Mouse (Mus musculus) adrenal gland, adult 2 months (tissue): ENCODE measurements at regions not wholly inside any gene's neighbourhood (a gene's known extent, or its start where the extent isn't known, plus 50 kb on each side); places are given as distances from the start of the nearest gene placed in this dataset.
A peak's percentile ranks its signal among the peaks of the same experiment; 100 is the strongest.

Experiments
- DNase-seq: peaks from one replicate; pipeline ENCODE4 v3.0.0; 2021

DNA sequence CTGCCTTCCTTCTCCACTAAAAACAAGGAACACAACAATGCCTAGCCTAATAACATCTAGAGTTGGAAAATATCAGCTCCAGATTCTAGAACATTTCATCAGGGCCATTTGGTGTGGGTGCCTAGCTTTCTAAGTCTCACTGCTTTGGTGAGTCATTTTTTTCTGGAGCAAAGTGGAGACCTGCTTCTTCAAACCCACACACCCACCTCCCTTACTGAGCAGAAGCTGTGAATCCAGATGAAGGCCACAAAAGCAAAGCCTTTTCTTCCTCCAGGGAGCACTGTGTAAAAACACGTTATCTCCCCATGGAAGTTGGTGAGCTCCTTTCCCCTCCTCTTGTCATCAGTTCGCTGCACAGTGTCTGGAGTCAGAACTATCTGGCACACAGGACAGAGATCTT is 294.1 kb downstream of the Mex3b start:
- no peak for DNase-seq

DNA sequence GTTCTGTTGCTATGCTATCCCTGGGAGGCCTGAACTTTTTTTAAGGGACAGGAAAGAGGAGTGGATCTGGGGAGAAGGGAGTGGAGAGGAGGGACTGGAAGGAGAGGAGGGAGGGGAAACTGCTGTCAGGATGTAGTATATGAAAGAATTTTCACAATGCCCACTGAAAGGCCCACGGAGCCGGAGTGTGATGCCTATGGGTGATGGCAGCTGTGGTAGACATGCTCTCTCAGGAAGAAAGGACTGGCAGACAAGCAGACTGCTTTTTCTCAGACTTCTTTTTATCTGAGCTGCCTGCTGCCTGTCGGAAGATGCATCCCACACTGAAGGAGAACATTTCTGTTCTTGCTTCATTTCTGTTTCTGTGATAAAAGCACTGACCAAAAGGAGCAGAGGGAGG is 295.7 kb downstream of the Mex3b start:
- DNase-seq = no peak

DNA sequence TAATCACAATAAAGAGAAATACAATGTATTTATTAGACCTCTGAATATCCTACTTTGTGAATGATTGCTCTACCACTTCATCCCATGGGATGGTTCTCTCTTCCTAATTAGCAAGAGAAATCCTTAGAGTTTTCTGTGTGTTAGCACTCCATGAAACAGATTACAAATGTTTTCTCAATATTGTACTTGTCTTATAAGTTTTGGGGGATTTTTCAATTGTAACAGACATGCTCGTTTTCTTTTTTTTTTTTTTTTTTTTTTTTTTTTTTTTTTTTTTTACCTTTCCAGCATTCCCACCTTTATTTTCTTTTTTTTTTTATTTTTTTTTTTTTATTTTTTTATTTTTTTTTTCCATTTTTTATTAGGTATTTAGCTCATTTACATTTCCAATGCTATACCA is 312.3 kb downstream of the Mex3b start:
- no peak for DNase-seq

DNA sequence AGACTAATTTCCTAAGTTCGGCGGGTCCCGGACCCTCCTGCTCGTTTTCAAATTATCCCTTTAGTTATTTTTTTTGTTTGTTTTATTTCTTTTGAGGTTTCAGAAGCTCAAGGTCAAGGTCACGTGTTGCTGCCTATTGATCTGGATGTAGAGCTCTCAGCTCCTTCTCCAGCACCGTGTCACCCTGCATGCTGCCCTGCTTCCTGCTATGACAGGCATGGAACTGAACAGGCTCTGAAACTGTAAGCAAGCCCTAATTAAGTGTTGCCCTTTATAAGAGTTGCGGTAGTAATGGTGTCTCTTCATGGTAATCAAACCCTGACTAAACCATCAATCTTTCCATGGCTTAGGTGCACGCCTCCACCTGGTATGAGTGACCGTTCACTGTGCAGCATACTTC is 319.2 kb downstream of the Mex3b start:
- DNase-seq = no peak

DNA sequence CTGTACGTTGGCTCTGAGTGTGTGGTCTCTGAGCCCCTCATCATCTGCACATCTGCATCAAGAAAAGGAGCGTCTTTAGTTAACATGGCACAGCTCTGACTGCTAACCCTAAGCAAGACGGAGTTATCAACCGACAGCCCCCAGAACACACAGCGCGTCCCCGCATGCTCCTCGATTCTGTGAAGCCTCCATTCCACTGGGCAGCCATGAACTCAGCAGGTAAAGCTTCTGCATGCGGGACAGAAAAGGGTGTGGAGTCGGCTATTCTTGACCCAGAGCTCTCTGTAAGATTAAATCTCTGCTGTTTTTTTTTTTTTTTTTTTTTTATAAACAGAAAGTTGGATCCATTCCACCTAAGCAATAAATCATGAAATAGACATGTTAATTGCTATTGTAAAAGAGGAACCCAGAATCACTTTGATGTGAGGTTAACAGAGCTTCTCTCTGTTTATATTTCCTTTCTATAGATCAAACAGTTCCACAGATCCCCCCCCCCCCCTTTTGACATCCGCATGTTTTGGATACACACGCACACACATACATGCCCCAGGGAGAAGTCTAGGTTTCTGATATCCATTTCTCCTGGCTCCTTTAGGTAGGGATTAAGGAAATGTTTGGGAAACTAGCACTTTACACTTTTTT is 328.9 kb downstream of the Mex3b start:
- no peak for DNase-seq

DNA sequence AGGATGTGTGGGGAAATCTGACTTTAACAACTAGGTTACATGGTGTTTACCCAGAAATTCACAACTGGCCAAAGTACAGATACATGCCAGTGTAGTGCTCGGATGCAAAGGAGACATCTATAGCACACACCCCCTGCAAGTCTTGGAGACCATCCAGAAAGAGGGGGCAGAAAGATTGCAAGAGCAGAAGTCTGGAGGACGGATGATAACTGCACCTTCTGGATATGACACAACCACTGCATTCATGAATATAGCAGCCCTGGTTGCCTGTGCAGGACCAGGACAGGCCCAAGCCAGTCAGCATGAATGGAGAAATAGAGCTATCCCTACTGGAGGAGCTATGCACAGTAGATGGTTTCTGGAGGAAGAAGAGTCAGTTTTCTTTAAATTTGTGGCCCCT is 330.4 kb downstream of the Mex3b start:
- DNase-seq = no peak

DNA sequence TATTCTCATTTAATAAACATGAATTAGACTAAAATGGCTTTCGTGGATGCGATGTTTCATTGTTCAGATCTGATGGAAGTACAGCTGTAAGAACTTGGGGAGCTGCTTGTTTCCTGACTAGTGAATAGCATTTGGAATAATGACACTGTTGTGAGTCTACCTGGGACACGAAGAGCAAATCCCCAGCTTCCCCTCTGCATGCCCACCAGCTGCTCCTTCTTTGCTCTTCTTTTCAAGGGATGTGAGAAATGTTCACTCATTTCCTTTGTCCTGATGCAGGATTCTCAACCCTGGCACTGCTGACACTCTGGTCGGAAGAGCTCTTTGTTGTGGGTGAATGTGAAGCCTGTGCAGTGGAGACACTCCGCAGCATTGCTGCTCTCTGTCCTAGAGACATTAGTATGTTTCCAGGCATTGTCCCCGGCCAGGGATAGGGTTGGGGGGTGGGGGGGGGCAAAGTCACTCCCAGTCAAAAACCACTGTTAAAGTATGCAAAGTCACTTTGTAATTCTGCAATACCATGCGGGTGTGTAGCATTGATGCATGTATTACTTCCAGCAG is 334.1 kb downstream of the Mex3b start:
- no peak for DNase-seq

DNA sequence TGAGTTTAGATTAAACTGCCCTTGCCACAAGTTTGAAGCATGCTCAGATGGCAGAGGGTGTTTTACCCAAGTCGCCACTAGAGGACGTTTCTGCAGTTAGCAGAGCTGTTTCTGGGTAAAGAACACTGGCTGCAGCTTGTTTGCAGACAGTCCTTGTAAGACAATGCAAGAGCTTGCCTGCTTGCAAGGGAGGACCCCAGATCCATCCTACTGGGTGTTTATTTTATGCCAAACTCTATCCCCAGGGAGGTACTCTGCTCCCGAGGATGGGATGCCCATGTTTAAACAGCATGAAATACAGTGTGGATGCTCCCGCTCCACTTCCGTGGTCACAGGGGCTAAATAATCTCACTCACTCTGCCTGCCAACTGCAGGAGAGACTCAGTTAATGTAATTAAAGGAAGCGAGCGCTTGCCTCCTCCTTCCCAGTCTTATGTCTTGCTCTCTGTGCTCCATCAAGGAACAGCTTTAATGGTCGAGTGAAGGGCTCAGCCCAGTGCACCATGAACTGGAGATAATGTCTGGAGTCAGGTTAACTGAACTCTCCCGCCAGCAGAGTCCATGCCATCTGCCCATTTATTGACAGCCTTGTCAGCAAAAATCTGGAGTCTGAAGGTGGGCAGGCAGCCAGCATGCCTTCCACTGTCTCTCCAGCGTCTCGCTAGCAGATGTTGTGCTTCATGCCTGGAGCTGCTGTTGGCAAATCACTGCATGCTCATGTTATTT is 334.8 kb downstream of the Mex3b start:
- DNase-seq = peak; percentile 20

DNA sequence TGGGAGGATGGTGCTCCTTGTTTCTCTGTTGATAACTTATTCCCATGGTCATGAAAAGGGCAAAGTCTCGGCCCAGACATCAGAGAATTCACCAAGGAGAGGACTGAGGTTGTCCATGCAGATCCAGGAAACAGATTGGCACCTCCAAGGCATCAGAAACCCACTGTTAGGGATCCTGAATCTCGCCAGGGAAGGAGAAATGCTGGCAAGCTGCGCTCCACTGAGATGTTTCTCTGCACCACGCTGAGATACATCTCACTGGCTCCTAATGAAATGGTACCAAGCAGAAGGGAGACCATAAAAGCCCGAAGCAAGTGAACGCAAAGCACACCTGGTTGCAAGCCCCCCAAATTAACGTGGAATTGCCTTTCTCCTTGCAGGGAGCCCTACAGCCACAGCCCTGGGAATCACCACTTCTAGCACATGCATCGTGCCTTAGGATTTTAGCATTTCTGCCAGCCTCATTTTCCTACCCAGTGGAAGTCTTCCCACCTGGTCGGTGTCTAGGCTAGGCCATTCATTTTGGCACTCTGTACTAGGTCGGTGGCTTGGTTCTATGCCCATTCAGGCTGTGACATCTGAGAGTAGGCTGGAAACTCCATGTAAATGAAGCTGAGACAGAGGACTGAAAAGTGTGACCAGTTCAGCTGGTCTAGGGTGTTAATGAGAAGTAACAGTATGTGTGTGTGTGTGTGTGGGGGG is 336.3 kb downstream of the Mex3b start:
- DNase-seq = no peak

DNA sequence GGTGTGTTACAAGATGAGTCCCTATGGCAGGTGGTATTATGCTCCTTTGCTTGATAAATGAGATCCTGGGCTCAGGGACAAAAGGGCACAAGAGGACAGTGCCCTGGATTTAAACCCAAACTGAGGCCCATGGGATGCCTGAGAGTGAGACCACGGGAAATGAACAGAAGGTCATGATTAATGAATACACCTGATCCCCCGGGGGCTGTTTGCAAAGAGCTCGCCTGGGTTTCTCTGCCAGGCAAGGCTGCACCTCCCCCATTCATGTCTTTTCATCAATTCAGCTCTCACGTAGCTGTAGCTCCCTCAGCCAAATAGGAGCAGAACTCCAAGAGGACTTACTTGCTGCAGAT is 336.9 kb downstream of the Mex3b start:
- DNase-seq = no peak

DNA sequence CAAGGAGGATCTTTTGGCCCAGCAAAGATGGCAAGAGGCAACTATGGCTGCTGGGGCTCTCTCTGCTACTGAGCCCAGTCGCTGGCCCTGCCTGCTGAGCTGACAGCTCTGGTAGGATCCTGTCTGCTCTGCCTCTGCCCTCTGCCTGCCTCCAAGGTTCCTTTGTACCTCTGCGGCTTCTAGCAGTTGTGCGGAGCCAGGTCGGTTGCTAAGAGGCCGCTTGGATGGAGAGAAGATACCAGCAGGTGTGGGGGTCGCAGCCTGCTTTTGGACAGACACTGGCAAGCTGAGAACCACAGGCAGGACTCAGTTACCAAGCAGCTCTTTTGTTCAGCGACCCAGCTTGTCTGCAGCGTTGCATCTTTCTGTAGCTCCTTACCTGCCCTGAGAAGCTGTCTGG is 337.6 kb downstream of the Mex3b start:
- DNase-seq = no peak

DNA sequence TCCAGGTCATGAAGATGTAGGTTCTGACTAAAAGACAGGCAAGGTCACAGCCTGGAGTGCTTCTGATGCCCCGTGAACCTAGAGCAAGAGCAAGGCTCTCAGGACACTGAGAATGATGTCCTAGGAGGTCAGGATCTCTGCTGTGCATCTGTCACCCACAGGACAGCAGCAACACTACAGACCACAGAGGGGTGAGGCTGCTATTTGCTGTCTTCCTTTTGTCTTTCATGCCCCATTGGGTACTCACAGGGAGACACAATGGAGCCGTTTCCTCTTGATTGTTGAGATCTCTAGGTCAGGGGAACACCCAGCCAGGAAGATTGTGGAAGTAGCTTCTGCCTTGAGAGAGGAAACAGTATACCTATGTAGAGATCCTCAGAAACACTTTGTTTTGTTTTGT is 339.9 kb downstream of the Mex3b start:
- DNase-seq = no peak

DNA sequence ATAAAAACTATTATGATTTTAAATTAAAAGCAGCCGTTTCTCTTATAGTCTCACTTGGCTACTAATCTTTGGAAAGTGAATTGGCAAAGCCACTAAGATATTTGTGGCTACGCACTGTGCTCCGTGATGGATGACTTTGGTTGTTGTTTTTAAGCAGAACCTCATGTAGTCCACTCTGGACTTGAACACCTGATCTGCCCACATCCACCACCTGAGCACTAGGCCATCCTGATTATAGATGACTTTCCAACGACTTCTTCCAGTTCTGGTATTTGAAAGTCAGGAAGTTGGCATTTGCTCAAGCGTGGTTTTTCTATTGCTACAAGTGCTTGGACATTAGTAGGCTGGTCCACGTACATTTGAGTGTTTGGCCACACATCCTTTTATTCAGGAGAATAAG is 344.5 kb downstream of the Mex3b start:
- DNase-seq = no peak

DNA sequence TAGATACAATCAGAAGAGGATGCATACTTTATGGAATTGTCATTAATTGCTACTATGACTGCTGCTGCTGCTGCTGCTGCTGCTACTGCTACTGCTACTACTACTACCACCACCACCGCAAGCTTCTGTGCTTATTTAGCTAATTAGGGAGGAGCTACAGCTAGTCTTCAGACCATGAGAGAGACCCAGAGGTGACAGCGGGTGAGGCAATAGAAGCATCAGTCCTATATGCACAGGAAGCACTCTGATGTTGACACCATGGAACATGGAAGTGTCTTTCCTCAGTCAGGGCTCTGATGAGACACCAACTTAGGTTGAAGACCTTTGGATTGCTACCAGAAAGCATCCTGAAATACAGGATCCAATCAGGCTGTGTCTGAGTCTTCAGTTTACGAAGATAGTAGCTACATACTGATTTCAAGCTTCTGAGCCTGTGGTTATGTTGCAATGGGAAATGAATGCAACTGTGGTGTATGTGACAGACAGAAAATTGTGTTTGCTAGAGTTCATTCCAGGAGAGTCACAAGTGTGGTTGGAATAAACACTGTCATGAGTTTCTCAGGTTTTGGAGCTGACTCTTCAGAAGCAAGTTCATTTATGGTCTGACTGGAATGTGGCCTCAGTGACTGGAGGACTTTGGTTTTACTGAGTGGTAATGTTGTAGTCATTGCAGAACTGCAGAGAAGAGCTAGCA is 355.0 kb downstream of the Mex3b start:
- no peak for DNase-seq

DNA sequence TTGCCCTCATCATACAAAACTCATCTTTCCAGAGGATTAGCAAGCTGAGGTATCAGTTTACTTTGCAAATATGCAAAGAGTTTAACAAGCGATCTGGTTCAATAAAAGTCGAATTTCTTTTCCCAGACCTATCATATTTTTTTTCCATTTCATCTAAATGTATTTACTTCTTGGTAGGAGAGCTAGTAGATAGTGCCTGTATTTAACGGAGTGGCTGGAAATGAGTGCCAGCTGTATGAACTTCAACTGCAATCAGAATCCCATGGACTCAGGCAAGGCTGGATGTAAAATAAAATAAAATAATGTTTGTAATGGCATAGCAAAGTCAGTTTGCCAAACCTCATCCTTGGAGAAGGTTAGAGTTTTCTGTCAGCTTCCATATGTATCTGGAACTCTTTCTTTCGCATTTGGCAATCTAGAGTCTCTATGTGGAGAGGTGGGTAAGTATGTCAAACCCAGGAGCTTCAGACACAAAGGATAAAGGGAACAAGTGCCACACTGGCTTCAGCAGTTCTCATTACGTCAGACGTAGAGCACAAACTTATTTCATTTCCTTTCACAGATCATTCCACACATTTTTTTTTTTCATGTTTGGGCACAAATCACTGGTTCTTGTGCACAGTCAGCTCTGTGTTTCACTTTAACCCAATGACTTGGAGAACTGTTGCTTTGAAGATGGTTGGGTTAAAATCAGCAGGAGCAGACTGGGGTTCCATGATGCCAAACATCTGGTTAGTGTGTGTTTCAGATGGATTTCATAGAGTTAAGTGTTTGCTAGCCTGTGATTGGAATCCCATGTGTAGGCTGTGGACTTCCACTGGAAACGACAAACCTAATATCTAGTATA is 357.2 kb upstream of the Tmc3 start:
- no peak for DNase-seq

DNA sequence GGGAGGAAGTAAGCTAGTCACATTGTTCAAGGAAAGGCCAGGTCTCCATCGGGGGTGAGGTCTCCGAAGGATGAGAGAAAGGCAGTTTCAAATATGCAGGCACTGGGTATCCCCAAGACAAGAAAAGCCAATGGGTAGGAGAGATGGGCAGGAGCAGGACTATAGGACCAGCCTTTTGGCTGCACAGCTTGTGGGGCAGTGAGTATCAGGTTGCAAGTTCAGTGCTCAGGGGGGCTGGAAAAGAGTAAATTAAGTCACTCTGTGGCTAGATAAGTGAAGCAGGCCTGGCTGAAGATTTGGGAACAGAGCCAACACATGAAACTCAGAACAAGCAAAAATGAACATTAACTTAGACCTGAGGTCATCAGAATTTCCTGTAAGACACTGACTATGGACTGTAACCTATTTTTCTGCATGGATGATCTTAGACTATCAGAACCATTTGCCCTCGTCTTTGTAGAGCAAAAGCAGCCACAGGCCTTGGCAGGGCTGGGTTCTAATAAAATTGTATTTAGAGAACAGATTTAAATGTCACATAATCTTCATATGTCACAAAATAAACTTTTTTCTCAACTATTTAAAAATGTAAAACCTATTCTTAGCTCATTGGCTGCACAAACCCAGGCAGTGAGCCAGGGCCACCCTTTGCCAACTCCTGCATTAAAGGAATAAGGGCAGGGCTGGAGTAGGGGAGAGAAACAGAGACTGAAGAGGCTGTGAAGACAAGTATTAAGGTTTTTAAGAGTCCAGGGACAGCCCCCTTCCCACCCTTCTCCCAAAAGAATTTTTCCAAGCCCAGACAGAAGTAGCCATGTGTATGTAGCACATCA is 354.0 kb upstream of the Tmc3 start:
- DNase-seq = peak; percentile 5

DNA sequence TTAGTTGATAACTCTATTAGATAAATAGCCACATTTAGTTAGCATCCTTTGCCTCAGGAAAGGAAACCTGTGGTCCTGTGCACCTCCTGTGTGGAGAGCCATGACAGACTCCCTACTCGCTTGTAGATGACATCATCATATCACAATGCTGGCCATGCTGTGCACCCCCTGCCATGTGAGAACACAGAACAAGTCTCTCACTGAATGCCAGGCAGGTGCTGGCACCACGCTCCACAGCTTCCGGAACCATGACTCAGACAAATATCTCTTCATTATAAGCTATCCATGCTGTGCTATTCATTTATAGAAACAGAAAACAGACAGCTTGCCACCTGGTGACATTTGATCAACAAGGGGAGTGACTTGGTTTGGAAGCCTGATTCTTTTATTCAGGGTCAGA is 349.1 kb upstream of the Tmc3 start:
- no peak for DNase-seq

DNA sequence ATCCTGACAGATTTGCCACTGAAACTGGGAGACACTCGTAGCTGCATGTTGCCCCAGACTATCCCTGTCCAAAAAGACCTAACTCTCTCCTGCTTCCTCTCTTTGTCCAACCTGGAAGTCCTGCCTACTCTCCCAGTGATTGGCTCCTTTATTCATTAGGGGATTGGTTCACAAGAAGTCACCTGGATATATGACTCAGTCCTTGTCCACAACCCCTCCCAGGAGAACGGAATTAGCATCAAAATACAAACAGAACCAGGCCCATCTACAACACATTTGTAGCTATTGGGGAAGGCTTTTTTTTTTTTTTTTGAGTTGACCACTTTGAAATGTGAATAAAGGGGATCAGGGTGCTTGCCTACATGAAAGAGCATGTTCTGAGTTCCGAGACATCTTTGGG is 347.4 kb upstream of the Tmc3 start:
- no peak for DNase-seq

DNA sequence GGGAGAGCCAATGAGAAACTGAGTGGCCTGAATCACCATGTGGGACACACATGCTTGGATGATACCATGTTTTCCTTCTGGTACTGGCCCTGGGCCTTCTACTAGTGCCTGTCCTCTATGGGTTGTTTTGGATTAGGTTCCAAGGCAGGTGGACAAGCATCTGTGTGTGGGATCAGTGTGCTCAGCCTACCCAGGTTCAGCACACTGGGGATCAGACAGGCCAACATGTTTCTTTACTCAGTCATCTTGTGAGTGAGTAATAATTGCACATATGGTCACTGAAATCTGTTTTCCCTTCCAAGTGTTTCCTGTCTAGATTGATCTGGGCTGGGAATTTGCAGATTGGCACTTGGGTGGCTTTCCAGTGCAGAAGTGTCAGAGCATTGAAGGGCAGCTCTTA is 346.6 kb upstream of the Tmc3 start:
- no peak for DNase-seq

DNA sequence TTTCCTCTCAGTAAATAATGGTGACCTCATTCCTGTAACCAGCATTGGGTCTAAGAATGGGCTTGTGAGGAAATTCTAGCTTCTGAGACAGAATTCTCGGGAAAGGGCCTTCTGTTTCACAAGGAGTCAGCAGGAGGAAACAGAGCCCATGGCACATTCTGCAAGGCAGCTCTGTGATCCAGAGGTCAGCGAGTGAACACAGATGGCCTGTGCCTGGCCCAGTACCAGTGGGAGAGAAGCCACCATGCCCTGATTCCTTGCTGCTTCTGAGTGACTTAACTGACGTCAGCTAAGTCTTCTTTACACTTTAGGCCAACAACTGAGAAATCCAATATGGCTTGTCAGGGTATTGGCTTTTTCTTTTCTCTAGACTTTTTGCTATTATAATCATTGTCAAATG is 342.5 kb upstream of the Tmc3 start:
- DNase-seq = peak; percentile 13

DNA sequence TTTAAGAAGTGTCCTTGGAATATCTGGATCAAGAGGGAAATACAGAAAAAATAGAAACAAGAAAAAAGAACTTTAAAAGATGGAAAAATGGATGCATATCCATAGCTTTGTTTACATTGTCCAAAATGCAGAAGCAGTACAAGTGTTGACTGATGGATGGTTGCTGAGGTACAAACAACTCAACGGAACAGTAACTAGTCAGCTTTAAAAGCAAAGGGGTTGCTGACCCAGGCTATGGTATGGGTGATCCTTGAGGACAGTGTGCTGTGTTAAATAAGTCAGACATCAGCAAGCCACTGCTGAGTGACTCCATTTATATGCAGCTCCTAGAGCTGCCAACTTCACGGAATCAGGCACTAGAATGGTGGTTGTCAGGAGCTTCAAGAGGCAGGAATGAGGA is 338.9 kb upstream of the Tmc3 start:
- DNase-seq = no peak
